Mouse (Mus musculus): ENCODE measurements around the gene Ms4a8a. TPM values are rescaled to one million over a fixed set of nuclear protein-coding genes. Genes with fewer than 3 reads are reported as not detected.
"Not testable (repeated sequence)": the region's sequence is repeated elsewhere in the genome, so short reads cannot be mapped to it uniquely, and the experiment has no call there.

Gene Ms4a8a
- polyA plus RNA-seq, 1 experiment, result 0.17 TPM

- Histone ChIP-seq H3ac (ENCODE audit: control insufficient read depth, insufficient read length) (no peak overlapping the region), H3K27me3 (ENCODE audit: control insufficient read depth, insufficient read depth, insufficient read length) (no peaks in the 10 kb centered on the region), H3K79me2 (ENCODE audit: control insufficient read depth, insufficient read depth) (no peaks in the 10 kb centered on the region), H3K4me3 (no peak overlapping the region), H3K36me3 (ENCODE audit: control insufficient read depth, insufficient read depth) (no peaks in the 10 kb centered on the region), H3K4me2 (ENCODE audit: low read depth) (no peak overlapping the region)
- TF ChIP-seq TCF3 (IDR thresholded peaks at IDR 0.05; ENCODE audit: insufficient read length, low read depth) (no peak), POLR2AphosphoS2 (IDR thresholded peaks at IDR 0.05; ENCODE audit: insufficient read length, low read depth) (no peak), REST (IDR thresholded peaks at IDR 0.05; ENCODE audit: insufficient read depth, insufficient read length) (no peak), MYOD1 (IDR thresholded peaks at IDR 0.05; ENCODE audit: control insufficient read depth in 1 of 3, insufficient read length in 2 of 3, low read depth in 2 of 3) (no peak), USF1 (IDR thresholded peaks at IDR 0.05; ENCODE audit: low read depth) (no peak), MYOG (IDR thresholded peaks at IDR 0.05; ENCODE audit: control insufficient read depth in 1 of 3, insufficient read depth in 1 of 3, insufficient read length in 2 of 3, low read depth in 2 of 3) (no peak), TCF12 (IDR thresholded peaks at IDR 0.05; ENCODE audit: insufficient read depth, poor library complexity, severe bottlenecking) (no peak), CEBPB (IDR thresholded peaks at IDR 0.05; ENCODE audit: insufficient read depth, poor library complexity, severe bottlenecking) (no peak), SRF (IDR thresholded peaks at IDR 0.05; ENCODE audit: control insufficient read depth, insufficient read length, low read depth) (no peak), E2F4 (IDR thresholded peaks at IDR 0.05; ENCODE audit: insufficient read depth) (no peak), POLR2A (IDR thresholded peaks at IDR 0.05; ENCODE audit: insufficient read length, low read depth) (no peak)
Observed at GRCm38 (mm10) chr19:11101880-11102279, 21.0 kb upstream of the Ms4a8a start.

GRCm38 (mm10) chr19:11098401-11098800 is 17.5 kb upstream of the Ms4a8a start:
- Histone ChIP-seq H3K4me2 (ENCODE audit: low read depth) (no peak overlapping the region), H3K79me2 (ENCODE audit: control insufficient read depth, insufficient read depth) (no peaks in the 10 kb centered on the region), H3K36me3 (ENCODE audit: control insufficient read depth, insufficient read depth) (no peaks in the 10 kb centered on the region), H3K4me3 (no peak overlapping the region), H3ac (ENCODE audit: control insufficient read depth, insufficient read length) (no peak overlapping the region), H3K27me3 (ENCODE audit: control insufficient read depth, insufficient read depth, insufficient read length) (no peaks in the 10 kb centered on the region)
- no peak for TF ChIP-seq MYOD1 (IDR thresholded peaks at IDR 0.05; ENCODE audit: control insufficient read depth in 1 of 3, insufficient read length in 2 of 3, low read depth in 2 of 3)
- TF ChIP-seq SRF (IDR thresholded peaks at IDR 0.05; ENCODE audit: control insufficient read depth, insufficient read length, low read depth), result no peak
- no peak for TF ChIP-seq POLR2AphosphoS2 (IDR thresholded peaks at IDR 0.05; ENCODE audit: insufficient read length, low read depth)
- TF ChIP-seq TCF3 (IDR thresholded peaks at IDR 0.05; ENCODE audit: insufficient read length, low read depth), result no peak
- no peak for TF ChIP-seq MAX (IDR thresholded peaks at IDR 0.05; ENCODE audit: low read depth)
- TF ChIP-seq CEBPB (IDR thresholded peaks at IDR 0.05; ENCODE audit: insufficient read depth, poor library complexity, severe bottlenecking), result no peak
- no peak for TF ChIP-seq USF1 (IDR thresholded peaks at IDR 0.05; ENCODE audit: low read depth)
- no peak for TF ChIP-seq E2F4 (IDR thresholded peaks at IDR 0.05; ENCODE audit: insufficient read depth)
- TF ChIP-seq TCF12 (IDR thresholded peaks at IDR 0.05; ENCODE audit: insufficient read depth, poor library complexity, severe bottlenecking), result no peak
- TF ChIP-seq POLR2A (IDR thresholded peaks at IDR 0.05; ENCODE audit: insufficient read length, low read depth), result no peak
- no peak for TF ChIP-seq MYOG (IDR thresholded peaks at IDR 0.05; ENCODE audit: control insufficient read depth in 1 of 3, insufficient read depth in 1 of 3, insufficient read length in 2 of 3, low read depth in 2 of 3)
- no peak for TF ChIP-seq REST (IDR thresholded peaks at IDR 0.05; ENCODE audit: insufficient read depth, insufficient read length)

GRCm38 (mm10) chr19:11092131-11092530 is 11.2 kb upstream of the Ms4a8a start:
- not testable (repeated sequence) for H3K4me3 ChIP-seq

GRCm38 (mm10) chr19:11070364-11070763 is 10.5 kb downstream of the Ms4a8a start:
- Histone ChIP-seq H3K36me3 (ENCODE audit: control insufficient read depth, insufficient read depth) (no peaks in the 10 kb centered on the region), H3K79me2 (ENCODE audit: control insufficient read depth, insufficient read depth) (no peaks in the 10 kb centered on the region), H3K4me2 (ENCODE audit: low read depth) (no peak overlapping the region), H3K4me3 (no peak overlapping the region), H3K27me3 (ENCODE audit: control insufficient read depth, insufficient read depth, insufficient read length) (no peaks in the 10 kb centered on the region), H3ac (ENCODE audit: control insufficient read depth, insufficient read length) (no peak overlapping the region)
- TF ChIP-seq POLR2AphosphoS2 (IDR thresholded peaks at IDR 0.05; ENCODE audit: insufficient read length, low read depth) (no peak), E2F4 (IDR thresholded peaks at IDR 0.05; ENCODE audit: insufficient read depth) (no peak), USF1 (IDR thresholded peaks at IDR 0.05; ENCODE audit: low read depth) (no peak), SRF (IDR thresholded peaks at IDR 0.05; ENCODE audit: control insufficient read depth, insufficient read length, low read depth) (no peak), POLR2A (IDR thresholded peaks at IDR 0.05; ENCODE audit: insufficient read length, low read depth) (no peak), REST (IDR thresholded peaks at IDR 0.05; ENCODE audit: insufficient read depth, insufficient read length) (no peak), MYOG (IDR thresholded peaks at IDR 0.05; ENCODE audit: control insufficient read depth in 1 of 3, insufficient read depth in 1 of 3, insufficient read length in 2 of 3, low read depth in 2 of 3) (no peak), TCF12 (IDR thresholded peaks at IDR 0.05; ENCODE audit: insufficient read depth, poor library complexity, severe bottlenecking) (no peak)

More at GRCm38 (mm10) chr19:11092131-11092530, 11.2 kb upstream of the Ms4a8a start:
- H3K4me2 ChIP-seq (ENCODE audit: low read depth); H3ac ChIP-seq (ENCODE audit: control insufficient read depth, insufficient read length); H3K79me2 ChIP-seq (ENCODE audit: control insufficient read depth, insufficient read depth); H3K27me3 ChIP-seq (ENCODE audit: control insufficient read depth, insufficient read depth, insufficient read length); H3K36me3 ChIP-seq (ENCODE audit: control insufficient read depth, insufficient read depth): not testable (repeated sequence)

GRCm38 (mm10) chr19:11065202-11065875 is 15.6 kb downstream of the Ms4a8a start:
- Histone ChIP-seq H3K4me2 (ENCODE audit: low read depth) (no peak overlapping the region), H3ac (ENCODE audit: control insufficient read depth, insufficient read length) (no peak overlapping the region), H3K4me3 (no peak overlapping the region), H3K79me2 (ENCODE audit: control insufficient read depth, insufficient read depth) (no peaks in the 10 kb centered on the region), H3K36me3 (ENCODE audit: control insufficient read depth, insufficient read depth) (no peaks in the 10 kb centered on the region), H3K27me3 (ENCODE audit: control insufficient read depth, insufficient read depth, insufficient read length) (no peaks in the 10 kb centered on the region)
- no peak for TF ChIP-seq REST (IDR thresholded peaks at IDR 0.05; ENCODE audit: insufficient read depth, insufficient read length)
- TF ChIP-seq SRF (IDR thresholded peaks at IDR 0.05; ENCODE audit: control insufficient read depth, insufficient read length, low read depth), result no peak
- TF ChIP-seq MYOD1 (IDR thresholded peaks at IDR 0.05; ENCODE audit: control insufficient read depth in 1 of 3, insufficient read length in 2 of 3, low read depth in 2 of 3), result no peak
- TF ChIP-seq TCF3 (IDR thresholded peaks at IDR 0.05; ENCODE audit: insufficient read length, low read depth), result no peak
- no peak for TF ChIP-seq POLR2A (IDR thresholded peaks at IDR 0.05; ENCODE audit: insufficient read length, low read depth)
- no peak for TF ChIP-seq CEBPB (IDR thresholded peaks at IDR 0.05; ENCODE audit: insufficient read depth, poor library complexity, severe bottlenecking)
- no peak for TF ChIP-seq E2F4 (IDR thresholded peaks at IDR 0.05; ENCODE audit: insufficient read depth)
- no peak for TF ChIP-seq MAX (IDR thresholded peaks at IDR 0.05; ENCODE audit: low read depth)
- TF ChIP-seq TCF12 (IDR thresholded peaks at IDR 0.05; ENCODE audit: insufficient read depth, poor library complexity, severe bottlenecking), result no peak

Data from myocyte (in vitro differentiated cells).